Mouse (Mus musculus) stomach, postnatal 0 days (tissue): Measurements from ENCODE around the gene Lrmda. TPM values are rescaled to one million over a fixed set of nuclear protein-coding genes. Genes with fewer than 3 reads are reported as not detected.

Source experiments
- ATAC-seq: fragments of 200-750 bp; cut with Nextera tagmentation; 2 replicates; pipeline ENCODE4 v1.8.0; 2017; ENCODE audit not compliant: low FRiP score, low TSS enrichment
- DNase-seq: peaks from one replicate; pipeline ENCODE4 v3.0.0-alpha.2; 2016; ENCODE audit warnings: low spot score
- H3K27ac ChIP-seq: fragments of 300-500 bp; sonication (generic); replicated peaks from 2 replicates; pipeline ENCODE4 v1.5.1; 2014; ENCODE audit warnings: mild to moderate bottlenecking, control low read depth
- H3K27me3 ChIP-seq: fragments of 300-500 bp; sonication (generic); 2 replicates; pipeline ENCODE4 v1.6.1; 2014; ENCODE audit warnings: low read length; ENCODE audit not compliant: control insufficient read depth, insufficient read depth
- H3K36me3 ChIP-seq: fragments of 300-500 bp; sonication (generic); 2 replicates; pipeline ENCODE4 v1.6.1; 2014; ENCODE audit warnings: low read length, mixed read lengths; ENCODE audit not compliant: control insufficient read depth, insufficient read depth
- H3K4me1 ChIP-seq: fragments of 300-500 bp; sonication (generic); replicated peaks from 2 replicates; pipeline ENCODE4 v1.6.1; 2014; ENCODE audit warnings: antibody characterized with exemption; ENCODE audit not compliant: control insufficient read depth, insufficient read depth
- H3K4me2 ChIP-seq: fragments of 300-500 bp; sonication (generic); replicated peaks from 2 replicates; pipeline ENCODE4 v1.6.1; 2014; ENCODE audit warnings: low read depth, mild to moderate bottlenecking, control low read depth, moderate library complexity
- H3K4me3 ChIP-seq: fragments of 300-500 bp; sonication (generic); 2 replicates; pipeline ENCODE4 v1.5.1; 2014; ENCODE audit warnings: low read depth, low read length, control low read depth
- H3K9ac ChIP-seq: fragments of 300-500 bp; sonication (generic); 2 replicates; pipeline ENCODE4 v1.6.1; 2014; ENCODE audit warnings: mild to moderate bottlenecking, low read length, control low read depth, mixed read lengths
- H3K9me3 ChIP-seq: fragments of 300-500 bp; sonication (generic); 2 replicates; pipeline ENCODE4 v1.6.1; 2016; ENCODE audit warnings: low read length; ENCODE audit not compliant: control insufficient read depth
- CTCF ChIP-seq: IDR thresholded peaks from 2 replicates; pipeline ENCODE4 v1.5.1; 2016; ENCODE audit warnings: antibody characterized with exemption, low read depth, mild to moderate bottlenecking, moderate library complexity
- EP300 ChIP-seq: optimal IDR thresholded peaks from 2 replicates; pipeline ENCODE3; 2016; ENCODE audit warnings: antibody characterized with exemption
- WGBS: fragments of 180-500 bp; shearing (Covaris S2); extraction: QIAGEN DNeasy Blood & Tissue Kit; methylation state at CpG from one replicate; pipeline ENCODE4 v1.1.7; 2014; 5-methylcytosine and 5-hydroxymethylcytosine counted together
- polyA plus RNA-seq: library from polyadenylated mRNA; unstranded; fragments of >200 nt; fragmentation: Nextera tagmentation; extraction: Ambion mirVana; gene quantifications from 2 replicates; pipeline ENCODE4 v1.2.1, GENCODE M21; 2015

Lrmda gene
- polyA plus RNA-seq, 1 experiment from 2014 or later = 0.39 TPM

GRCm38 (mm10) chr14:22905741-22906667 is 886.5 kb downstream of the Lrmda start:
- WGBS = 64% methylated on average over 7 of the region's 7 CpGs
- ATAC-seq = peak; percentile 51; the same call in 1 of the 2 replicates

GRCm38 (mm10) chr14:22906716-22907115 is 887.2 kb downstream of the Lrmda start:
- no peak overlapping the region for H3K27ac ChIP-seq
- H3K4me3 ChIP-seq = no peak overlapping the region
- no peak for TF ChIP-seq EP300
- no peak for TF ChIP-seq CTCF
- H3K27me3 ChIP-seq = no peaks in the 10 kb centered on the region
- no peak overlapping the region for H3K4me2 ChIP-seq
- WGBS = 62% methylated on average over 4 of the region's 4 CpGs
- ATAC-seq = no peak
- DNase-seq = no peak
- H3K9me3 ChIP-seq = no peaks in the 10 kb centered on the region
- H3K36me3 ChIP-seq = no peaks in the 10 kb centered on the region
- peaks cover 5% of the 10 kb centered on the region; the same call in 1 of the 2 replicates for H3K4me1 ChIP-seq
- no peak overlapping the region for H3K9ac ChIP-seq

More at GRCm38 (mm10) chr14:22905741-22906667, 886.5 kb downstream of the Lrmda start:
- no peak for DNase-seq
- Histone ChIP-seq H3K9ac (no peak overlapping the region), H3K27ac (no peak overlapping the region), H3K36me3 (no peaks in the 10 kb centered on the region), H3K4me2 (no peak overlapping the region), H3K4me3 (no peak overlapping the region), H3K4me1 (peaks cover 5% of the 10 kb centered on the region; the same call in 1 of the 2 replicates), H3K9me3 (no peaks in the 10 kb centered on the region), H3K27me3 (no peaks in the 10 kb centered on the region)
- TF ChIP-seq EP300 (no peak), CTCF (no peak)

- DNase-seq = no peak
- H3K4me2 ChIP-seq = no peak overlapping the region
- no peaks in the 10 kb centered on the region for H3K9me3 ChIP-seq
- H3K36me3 ChIP-seq = no peaks in the 10 kb centered on the region
- TF ChIP-seq CTCF (no peak), EP300 (no peak)
- H3K4me3 ChIP-seq = no peak overlapping the region
- no peaks in the 10 kb centered on the region for H3K27me3 ChIP-seq
- no peak overlapping the region for H3K9ac ChIP-seq
- H3K27ac ChIP-seq = no peak overlapping the region
- ATAC-seq = no peak
- WGBS = 51% methylated on average over 4 of the region's 4 CpGs
- H3K4me1 ChIP-seq = peaks cover 5% of the 10 kb centered on the region; the same call in 1 of the 2 replicates
These were observed 887.7 kb downstream of the Lrmda start for GRCm38 (mm10) chr14:22907221-22907620.

- no peak for TF ChIP-seq EP300
- TF ChIP-seq CTCF = no peak
- WGBS = 75% methylated on average over 2 of the region's 2 CpGs
- ATAC-seq (no peak), DNase-seq (no peak)
- H3K36me3 ChIP-seq = no peaks in the 10 kb centered on the region
- H3K9ac ChIP-seq = no peak overlapping the region
- no peaks in the 10 kb centered on the region for H3K9me3 ChIP-seq
- H3K27me3 ChIP-seq = no peaks in the 10 kb centered on the region
- H3K4me2 ChIP-seq = no peak overlapping the region
- H3K27ac ChIP-seq = no peak overlapping the region
- H3K4me3 ChIP-seq = no peak overlapping the region
- peaks cover 5% of the 10 kb centered on the region; the same call in 1 of the 2 replicates for H3K4me1 ChIP-seq
These were observed 888.5 kb downstream of the Lrmda start for GRCm38 (mm10) chr14:22908006-22908405.

- no peaks in the 10 kb centered on the region for H3K36me3 ChIP-seq
- H3K27ac ChIP-seq = no peak overlapping the region
- DNase-seq = no peak
- H3K27me3 ChIP-seq = no peaks in the 10 kb centered on the region
- 95% methylated on average over 3 of the region's 3 CpGs for WGBS
- no peak for ATAC-seq
- H3K9ac ChIP-seq = no peak overlapping the region
- no peaks in the 10 kb centered on the region for H3K9me3 ChIP-seq
- H3K4me3 ChIP-seq = no peak overlapping the region
- no peak overlapping the region for H3K4me2 ChIP-seq
- H3K4me1 ChIP-seq = 0 out of 2 replicates have a peak, but pooled peaks cover 3% of the 10 kb centered on the region
- TF ChIP-seq EP300 (no peak), CTCF (no peak)
These were observed 896.0 kb downstream of the Lrmda start for GRCm38 (mm10) chr14:22915463-22915862.

- Histone ChIP-seq H3K4me3 (no peak overlapping the region), H3K9me3 (no peaks in the 10 kb centered on the region), H3K9ac (no peak overlapping the region), H3K27ac (no peak overlapping the region), H3K4me2 (no peak overlapping the region), H3K27me3 (no peaks in the 10 kb centered on the region), H3K36me3 (no peaks in the 10 kb centered on the region), H3K4me1 (peaks cover 3% of the 10 kb centered on the region; the same call in 1 of the 2 replicates)
- DNase-seq (no peak), ATAC-seq (no peak)
- no peak for TF ChIP-seq CTCF
- TF ChIP-seq EP300 = no peak
- 82% methylated on average over 3 of the region's 3 CpGs for WGBS
These were observed 899.0 kb downstream of the Lrmda start for GRCm38 (mm10) chr14:22918499-22918898.
